Mouse (Mus musculus) cortical plate, adult 2 months (tissue): Measurements from ENCODE around the gene Ints14.
"Not testable (repeated sequence)": the region's sequence is repeated elsewhere in the genome, so short reads cannot be mapped to it uniquely, and the experiment has no call there.

ENCODE experiments used
- CTCF ChIP-seq: fragments of 200-500 bp; IDR thresholded peaks from 2 replicates; pipeline ENCODE4 v1.5.1; 2011; ENCODE audit warnings: mild to moderate bottlenecking, control low read depth, low read length; ENCODE audit not compliant: insufficient read depth; ENCODE audit errors: extremely low read depth
- POLR2A ChIP-seq: fragments of 200-500 bp; IDR thresholded peaks from 2 replicates; pipeline ENCODE4 v1.6.1; 2011; ENCODE audit warnings: mild to moderate bottlenecking, low read length, control low read depth; ENCODE audit not compliant: insufficient read depth; ENCODE audit errors: extremely low read depth

DNA sequence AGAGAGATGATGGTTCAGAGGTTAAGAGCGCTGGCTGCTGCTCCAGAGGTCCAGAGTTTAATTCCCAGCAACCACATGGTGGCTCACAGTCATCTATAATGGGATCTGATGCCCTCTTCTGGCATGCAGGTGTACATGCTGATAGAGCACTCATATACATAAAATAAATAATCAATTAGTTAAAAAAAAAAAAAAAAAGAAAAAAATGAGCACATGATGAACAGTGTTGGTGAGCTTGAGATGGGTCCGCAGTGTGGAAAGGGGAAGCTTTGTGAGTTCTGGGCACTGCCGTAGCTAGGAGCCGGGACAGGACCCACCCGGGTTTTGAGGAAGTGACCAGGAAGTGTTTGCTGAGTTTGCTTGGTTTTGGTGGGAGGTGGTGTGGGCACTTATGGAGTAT is 70.7 kb downstream of the Ints14 start:
- not testable (repeated sequence) for TF ChIP-seq CTCF, POLR2A
